Mouse (Mus musculus) duodenum, adult 2 months (tissue): ENCODE results near the gene Pi4k2b. TPM values are rescaled to one million over a fixed set of nuclear protein-coding genes. Genes with fewer than 3 reads are reported as not detected.

Experiments
- polyA plus RNA-seq: library from polyadenylated mRNA; depleted of rRNA; stranded (reverse); fragments of >200 nt; gene quantifications from 2 replicates; pipeline ENCODE4 v1.2.3, GENCODE M21; 2012; ENCODE audit warnings: low replicate concordance; rRNA removed

Pi4k2b gene
- 74.8 and 187 TPM in 2 replicates for polyA plus RNA-seq

GRCm38 (mm10) chr5:52741391-52742111 lies at the start of gene Pi4k2b:
Gene Pi4k2b, plus strand, starts transcription at chr5:52741574.

GRCm38 (mm10) chr5:52775237-52775636 lies 33.9 kb downstream of the Pi4k2b start, which contains the start of gene Zcchc4:
Gene Zcchc4, plus strand, starts transcription at chr5:52775409.

Other genes with a start within 250 kb of the Pi4k2b start
- 0.40 and 0.58 TPM in 2 replicates for gene Lgi2, start 175.1 kb upstream of the Pi4k2b start, polyA plus RNA-seq
- gene Sepsecs, start 71.9 kb upstream of the Pi4k2b start, polyA plus RNA-seq: 2.3 and 2.7 TPM in 2 replicates
- 2.4 and 3.1 TPM in 2 replicates for gene Zcchc4, start 33.8 kb downstream of the Pi4k2b start, polyA plus RNA-seq
- gene Anapc4, start 92.4 kb downstream of the Pi4k2b start, polyA plus RNA-seq: 2.9 and 3.1 TPM in 2 replicates